Mouse (Mus musculus) hindbrain, embryonic 10.5 days (tissue): Measurements from ENCODE around the gene Ccer1. TPM values are rescaled to one million over a fixed set of nuclear protein-coding genes. Genes with fewer than 3 reads are reported as not detected.
A peak's percentile ranks its signal among the peaks of the same experiment; 100 is the strongest.
"Not testable (repeated sequence)": the region's sequence is repeated elsewhere in the genome, so short reads cannot be mapped to it uniquely, and the experiment has no call there.

ENCODE experiments used
- DNase-seq: peaks from one replicate; pipeline ENCODE4 v3.0.0-alpha.2; 2017; ENCODE audit warnings: low spot score
- H3K27ac ChIP-seq: fragments of 300-500 bp; sonication (generic); 2 replicates; pipeline ENCODE4 v1.5.1; 2016; ENCODE audit warnings: mild to moderate bottlenecking, moderate library complexity
- H3K27me3 ChIP-seq: fragments of 300-500 bp; sonication (generic); 2 replicates; pipeline ENCODE4 v1.6.1; 2016; ENCODE audit warnings: mild to moderate bottlenecking; ENCODE audit not compliant: poor library complexity, insufficient read depth, severe bottlenecking
- H3K36me3 ChIP-seq: fragments of 300-500 bp; sonication (generic); 2 replicates; pipeline ENCODE4 v1.6.1; 2016; ENCODE audit warnings: mild to moderate bottlenecking, moderate library complexity
- H3K4me1 ChIP-seq: fragments of 300-500 bp; sonication (generic); replicated peaks from 2 replicates; pipeline ENCODE4 v1.6.1; 2016; ENCODE audit warnings: mild to moderate bottlenecking
- H3K4me3 ChIP-seq: fragments of 300-500 bp; sonication (generic); 2 replicates; pipeline ENCODE4 v1.5.1; 2016; ENCODE audit warnings: mild to moderate bottlenecking, moderate library complexity
- H3K9me3 ChIP-seq: fragments of 300-500 bp; sonication (generic); 2 replicates; pipeline ENCODE4 v1.6.1; 2016; ENCODE audit warnings: mild to moderate bottlenecking, moderate library complexity
- WGBS: fragments of 180-500 bp; shearing (Covaris S2); methylation state at CpG from one replicate; pipeline ENCODE4 v1.1.7; 2016; 5-methylcytosine and 5-hydroxymethylcytosine counted together
- polyA plus RNA-seq: library from polyadenylated mRNA; unstranded; fragments of >200 nt; fragmentation: Nextera tagmentation; extraction: Ambion mirVana; gene quantifications from 2 replicates; pipeline ENCODE4 v1.2.1, GENCODE M21; 2016

The Ccer1 gene
- polyA plus RNA-seq, 1 experiment from 2014 or later, result not detected

DNA sequence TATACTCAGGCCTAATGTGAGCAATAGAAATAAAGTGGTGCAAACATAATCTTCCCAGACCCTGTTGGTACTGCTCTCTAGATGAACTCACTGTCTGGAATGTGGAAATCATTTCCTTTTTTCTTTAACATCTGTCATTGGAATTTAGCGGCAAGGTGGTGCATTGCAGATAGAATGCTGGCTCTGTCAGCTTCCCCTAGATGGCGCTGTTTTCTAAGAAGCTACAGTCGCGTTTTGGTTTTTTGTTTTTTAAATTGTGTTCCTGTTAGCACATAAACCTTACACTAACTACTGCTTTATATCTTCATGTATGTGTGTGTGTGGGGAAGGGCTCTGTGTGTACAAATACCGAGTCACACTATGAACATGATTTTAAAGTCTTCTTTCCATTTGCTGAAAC, 19.8 kb downstream of the Ccer1 start:
- WGBS, result 3% methylated on average over 5 of the region's 5 CpGs
- no peaks in the 10 kb centered on the region for H3K9me3 ChIP-seq
- peak; percentile 38 for DNase-seq
- H3K27me3 ChIP-seq, result no peaks in the 10 kb centered on the region
- no peaks in the 10 kb centered on the region for H3K4me1 ChIP-seq
- no peaks in the 10 kb centered on the region for H3K36me3 ChIP-seq
- H3K4me3 ChIP-seq, result no peak overlapping the region
- H3K27ac ChIP-seq, result no peak overlapping the region

DNA sequence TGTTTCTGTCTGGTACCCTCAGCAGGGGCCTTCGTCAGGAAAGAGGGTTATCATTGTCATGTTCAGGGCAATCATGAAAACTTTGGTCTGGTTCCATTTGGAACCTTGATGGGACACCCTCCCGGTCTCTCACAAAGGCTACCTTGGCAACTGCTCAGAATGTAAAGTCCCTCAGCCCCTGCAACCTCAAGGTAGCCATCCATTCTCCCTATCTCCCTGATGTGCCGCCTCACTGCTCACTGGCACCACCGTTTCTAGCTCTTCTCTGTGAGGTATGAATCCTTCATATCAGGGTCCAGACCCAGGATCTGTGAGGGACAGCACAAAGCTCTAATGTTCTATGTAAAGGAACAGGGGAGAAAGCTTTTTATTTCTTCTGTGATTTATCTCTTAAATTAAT, 21.7 kb downstream of the Ccer1 start:
- Histone ChIP-seq H3K4me3 (no peak overlapping the region), H3K27ac (no peak overlapping the region), H3K9me3 (no peaks in the 10 kb centered on the region), H3K36me3 (no peaks in the 10 kb centered on the region), H3K27me3 (no peaks in the 10 kb centered on the region), H3K4me1 (no peaks in the 10 kb centered on the region)
- DNase-seq, result no peak
- 68% methylated on average over 4 of the region's 4 CpGs for WGBS

DNA sequence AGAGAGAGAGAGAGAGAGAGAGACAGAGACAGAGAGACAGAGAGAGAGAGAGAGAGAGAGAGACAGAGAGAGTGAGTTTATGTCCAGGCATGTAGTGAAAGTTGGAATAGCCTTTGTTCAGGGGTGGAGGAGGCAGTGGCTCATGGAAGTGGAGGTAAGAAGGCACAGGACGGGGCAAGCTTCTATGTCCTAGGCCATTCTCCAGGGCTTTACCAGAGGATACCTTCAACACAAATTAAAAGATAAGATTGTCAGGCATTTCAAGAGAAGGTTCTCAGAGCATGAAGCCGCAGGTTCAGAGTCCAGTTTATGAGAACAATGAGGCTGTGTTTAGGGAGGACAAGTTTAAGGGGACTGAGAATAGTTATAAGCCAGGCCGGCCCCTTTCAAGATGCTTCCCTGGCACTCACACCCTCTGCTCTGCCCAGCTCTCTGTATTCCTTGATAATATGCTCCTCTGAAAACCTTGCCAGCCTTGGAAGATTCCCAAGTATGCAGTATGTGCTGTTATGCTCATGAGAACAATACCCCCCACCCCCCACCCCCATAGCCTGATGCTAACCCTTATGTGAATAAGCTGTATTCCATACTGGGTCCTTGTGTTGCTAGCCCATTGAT, 22.5 kb downstream of the Ccer1 start:
- Histone ChIP-seq H3K27ac (no peak overlapping the region), H3K4me3 (no peak overlapping the region), H3K27me3 (no peaks in the 10 kb centered on the region), H3K4me1 (no peaks in the 10 kb centered on the region), H3K9me3 (no peaks in the 10 kb centered on the region), H3K36me3 (no peaks in the 10 kb centered on the region)
- WGBS, result 83% methylated on average over 3 of the region's 3 CpGs
- DNase-seq, result no peak

DNA sequence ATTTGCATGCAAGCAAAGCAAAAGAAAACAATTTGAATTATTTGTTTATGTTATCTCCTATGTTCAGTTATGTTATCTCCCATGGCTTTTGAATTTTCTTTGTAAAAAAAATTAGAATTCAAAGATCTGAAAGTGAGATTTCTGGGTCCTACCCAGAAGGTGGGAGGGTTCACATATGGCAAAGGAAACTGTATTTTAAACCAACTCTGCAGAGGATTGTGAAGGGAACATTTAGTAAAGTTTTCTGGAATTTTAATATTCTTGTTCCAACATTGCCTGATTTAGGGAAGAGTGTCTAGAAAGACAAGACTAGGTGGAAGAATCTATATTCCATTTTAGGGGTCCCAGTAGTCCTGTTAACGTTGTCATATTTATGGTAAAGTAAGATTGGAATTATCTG, 24.4 kb downstream of the Ccer1 start:
- H3K4me3 ChIP-seq, result no peak overlapping the region
- H3K27me3 ChIP-seq, result no peaks in the 10 kb centered on the region
- H3K4me1 ChIP-seq, result no peaks in the 10 kb centered on the region
- H3K27ac ChIP-seq, result no peak overlapping the region
- no peak for DNase-seq
- H3K36me3 ChIP-seq, result no peaks in the 10 kb centered on the region
- 81% methylated on average over 1 of the region's 1 CpGs for WGBS
- no peaks in the 10 kb centered on the region for H3K9me3 ChIP-seq

DNA sequence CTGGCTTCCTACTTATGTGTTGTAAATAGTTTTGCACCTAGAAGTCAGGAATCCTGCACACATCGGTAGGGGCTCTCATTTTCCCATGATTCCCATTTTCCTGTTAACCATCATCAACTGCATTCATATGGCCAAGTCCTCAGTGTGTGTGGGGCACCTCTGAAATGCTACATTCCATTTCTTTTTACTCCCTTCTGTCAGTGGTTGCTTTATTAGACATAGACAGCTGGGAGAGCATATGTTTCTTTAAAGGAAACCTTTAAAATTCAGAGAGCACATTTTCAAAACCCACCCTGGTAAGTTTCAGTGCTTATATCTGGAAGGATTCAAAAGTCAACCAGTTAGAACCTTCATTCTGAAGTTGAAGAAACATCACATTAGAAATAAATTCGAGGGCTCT, 25.2 kb downstream of the Ccer1 start:
- DNase-seq, result no peak
- 80% methylated on average over 2 of the region's 2 CpGs for WGBS
- Histone ChIP-seq H3K9me3 (no peaks in the 10 kb centered on the region), H3K27me3 (no peaks in the 10 kb centered on the region), H3K4me1 (no peaks in the 10 kb centered on the region), H3K4me3 (no peak overlapping the region), H3K36me3 (no peaks in the 10 kb centered on the region), H3K27ac (no peak overlapping the region)

DNA sequence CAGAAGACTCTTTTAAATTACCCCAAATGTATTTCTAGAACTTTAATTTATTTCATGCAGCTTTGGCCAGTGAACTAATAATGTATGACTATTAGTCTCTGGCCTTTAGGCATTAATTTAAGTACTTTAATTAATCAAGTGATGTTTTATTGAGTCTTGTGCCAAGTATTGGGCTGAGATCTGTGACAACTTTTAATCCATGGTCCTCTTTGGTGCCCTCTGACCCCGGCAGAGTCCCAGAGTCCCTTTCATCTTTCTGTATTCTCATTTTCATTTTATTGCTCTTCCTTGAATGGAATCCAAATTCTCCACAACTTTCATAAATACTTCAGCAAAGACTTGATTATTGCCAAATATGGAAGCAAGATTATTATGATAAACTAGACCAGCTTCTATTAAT, 27.8 kb downstream of the Ccer1 start:
- Histone ChIP-seq H3K27me3 (no peaks in the 10 kb centered on the region), H3K4me3 (no peak overlapping the region), H3K36me3 (no peaks in the 10 kb centered on the region), H3K9me3 (no peaks in the 10 kb centered on the region), H3K27ac (no peak overlapping the region), H3K4me1 (no peaks in the 10 kb centered on the region)
- no peak for DNase-seq
- 88% methylated on average over 1 of the region's 1 CpGs for WGBS

GRCm38 (mm10) chr10:97722709-97723108, 29.9 kb downstream of the Ccer1 start:
- Histone ChIP-seq H3K4me1 (no peaks in the 10 kb centered on the region), H3K27ac (no peak overlapping the region), H3K4me3 (no peak overlapping the region), H3K9me3 (no peaks in the 10 kb centered on the region), H3K36me3 (no peaks in the 10 kb centered on the region), H3K27me3 (no peaks in the 10 kb centered on the region)
- DNase-seq, result no peak
- WGBS, result 94% methylated on average over 9 of the region's 9 CpGs

- H3K4me1 ChIP-seq, result no peaks in the 10 kb centered on the region
- no peaks in the 10 kb centered on the region for H3K27me3 ChIP-seq
- H3K4me3 ChIP-seq, result no peak overlapping the region
- WGBS, result 73% methylated on average over 1 of the region's 1 CpGs
- no peaks in the 10 kb centered on the region for H3K9me3 ChIP-seq
- H3K27ac ChIP-seq, result no peak overlapping the region
- DNase-seq, result no peak
- H3K36me3 ChIP-seq, result no peaks in the 10 kb centered on the region
These were observed 33.1 kb downstream of the Ccer1 start for GRCm38 (mm10) chr10:97725929-97726328.

- not testable (repeated sequence) for H3K27me3 ChIP-seq
These were observed 33.8 kb downstream of the Ccer1 start, which contains the start of gene C030005K15Rik for GRCm38 (mm10) chr10:97726655-97727054. Gene C030005K15Rik (minus strand): TSS chr10:97726755.

More at GRCm38 (mm10) chr10:97726655-97727054, 33.8 kb downstream of the Ccer1 start, which contains the start of gene C030005K15Rik:
- H3K4me1 ChIP-seq, H3K4me3 ChIP-seq, DNase-seq, H3K9me3 ChIP-seq, H3K36me3 ChIP-seq, H3K27ac ChIP-seq: not testable (repeated sequence)

Other genes starting within 250 kb of the Ccer1 start
- gene Dcn, start 213.4 kb upstream of the Ccer1 start, polyA plus RNA-seq, result 3.6 and 5.7 TPM in 2 replicates
- gene Lum, start 127.9 kb upstream of the Ccer1 start, polyA plus RNA-seq, result 42.3 and 50.8 TPM in 2 replicates
- 0.27 TPM in 1 of 2 replicates, not detected in the other for gene Kera, start 86.2 kb upstream of the Ccer1 start, polyA plus RNA-seq
- 0.12 and 0.89 TPM in 2 replicates for gene Epyc, start 49.0 kb upstream of the Ccer1 start, polyA plus RNA-seq
- not detected in 2 replicates for gene C030005K15Rik, start 33.7 kb downstream of the Ccer1 start, polyA plus RNA-seq